Mouse (Mus musculus): ENCODE measurements at regions not wholly inside any gene's neighbourhood (a gene's known extent, or its start where the extent isn't known, plus 50 kb on each side); places are given as distances from the start of the nearest gene placed in this dataset. TPM values are rescaled to one million over a fixed set of nuclear protein-coding genes. Genes with fewer than 3 reads are reported as not detected.
"Not testable (repeated sequence)": the region's sequence is repeated elsewhere in the genome, so short reads cannot be mapped to it uniquely, and the experiment has no call there.

DNA sequence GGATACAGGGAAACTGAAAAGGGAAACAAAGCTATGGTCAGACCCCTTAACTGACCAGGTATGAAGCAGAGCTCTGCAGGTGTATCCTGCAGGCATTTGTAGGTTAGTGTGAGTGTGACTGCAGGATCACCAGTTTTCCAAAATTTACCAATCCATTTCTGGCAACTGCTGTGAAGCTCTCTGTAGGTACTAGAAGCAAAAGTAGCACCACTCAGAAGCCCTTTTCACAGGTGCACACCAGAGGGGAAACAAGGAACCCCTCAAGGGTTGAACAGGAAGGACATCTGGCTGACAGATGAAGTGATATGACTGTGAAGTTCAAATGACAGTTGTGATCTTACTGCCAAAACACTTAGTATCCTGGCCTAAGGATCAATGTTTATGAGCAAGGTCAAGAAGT is 1065.5 kb downstream of the Adam6a start:
- Histone ChIP-seq H3K27me3 (ENCODE audit: low read depth, poor library complexity, severe bottlenecking) (no peaks in the 10 kb centered on the region), H3K9me3 (replicated peaks) (peaks cover 60% of the 10 kb centered on the region), H3K27ac (replicated peaks) (no peak overlapping the region), H3K4me3 (no peak overlapping the region), H3K36me3 (no peaks in the 10 kb centered on the region), H3K4me1 (no peaks in the 10 kb centered on the region)
- no peak for DNase-seq (ENCODE audit: low spot score)

GRCm38 (mm10) chr12:114612108-114612507 is 1068.4 kb downstream of the Adam6a start:
- DNase-seq (ENCODE audit: low spot score), result no peak
- WGBS, result 85% methylated on average over 2 of the region's 2 CpGs
- no peak overlapping the region for H3K27ac ChIP-seq (replicated peaks)

DNA sequence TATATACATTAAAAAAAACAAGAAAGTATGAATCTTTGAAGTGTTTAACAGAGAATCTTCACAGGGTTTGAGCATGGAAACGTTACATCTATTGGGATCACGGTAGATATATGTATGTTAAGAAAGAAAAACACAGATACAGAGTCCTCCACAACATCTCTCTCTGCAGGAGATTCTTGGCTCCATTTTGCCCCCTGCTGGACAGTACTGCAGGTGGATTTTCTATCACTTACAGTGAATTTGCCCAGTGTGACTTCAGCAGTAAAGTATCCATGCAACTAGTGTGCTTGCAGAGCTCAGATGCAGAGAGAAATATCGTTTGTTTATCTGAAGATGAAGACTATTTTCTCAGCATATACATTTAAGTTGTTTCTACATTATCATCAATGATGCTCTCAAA is 1071.5 kb downstream of the Adam6a start:
- Histone ChIP-seq H3K36me3 (no peaks in the 10 kb centered on the region), H3K27me3 (ENCODE audit: low read depth, poor library complexity, severe bottlenecking) (no peaks in the 10 kb centered on the region), H3K4me1 (no peaks in the 10 kb centered on the region), H3K27ac (replicated peaks) (no peak overlapping the region), H3K4me3 (no peak overlapping the region), H3K9me3 (replicated peaks) (peaks cover 88% of the 10 kb centered on the region)
- no peak for DNase-seq (ENCODE audit: low spot score)
- WGBS, result 70% methylated on average over 3 of the region's 3 CpGs

More at GRCm38 (mm10) chr12:114612108-114612507, 1068.4 kb downstream of the Adam6a start:
- no peaks in the 10 kb centered on the region for H3K27me3 ChIP-seq (ENCODE audit: low read depth, poor library complexity, severe bottlenecking)
- no peak overlapping the region for H3K4me3 ChIP-seq
- H3K9me3 ChIP-seq (replicated peaks), result peaks cover 78% of the 10 kb centered on the region
- no peaks in the 10 kb centered on the region for H3K4me1 ChIP-seq
- no peaks in the 10 kb centered on the region for H3K36me3 ChIP-seq

- Histone ChIP-seq H3K4me3 (no peak overlapping the region), H3K27me3 (ENCODE audit: low read depth, poor library complexity, severe bottlenecking) (no peaks in the 10 kb centered on the region), H3K36me3 (no peaks in the 10 kb centered on the region), H3K4me1 (no peaks in the 10 kb centered on the region), H3K27ac (replicated peaks) (no peak overlapping the region), H3K9me3 (replicated peaks) (peaks cover 85% of the 10 kb centered on the region)
- 88% methylated on average over 1 of the region's 1 CpGs for WGBS
- no peak for DNase-seq (ENCODE audit: low spot score)
Observed at GRCm38 (mm10) chr12:114615712-114616111, 1072.0 kb downstream of the Adam6a start.

DNA sequence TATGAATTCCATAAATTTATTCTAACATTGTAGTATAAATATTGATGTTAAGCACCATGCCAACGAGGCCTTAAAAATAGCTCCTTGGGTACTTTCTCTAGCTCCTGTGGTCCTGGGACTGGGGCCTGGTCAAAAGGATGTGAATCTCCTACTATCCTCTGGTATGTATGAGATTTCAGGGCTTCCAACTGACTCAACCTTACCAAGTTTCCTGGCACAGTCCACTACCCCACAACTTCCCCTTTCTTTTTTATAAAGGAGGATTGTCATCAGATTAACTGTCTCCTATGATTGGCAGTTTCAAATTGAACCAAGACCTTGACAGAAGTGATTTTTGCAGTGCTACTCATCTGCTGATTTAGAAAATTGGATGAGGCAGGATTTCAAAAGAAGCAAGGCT is 1097.4 kb downstream of the Adam6a start:
- DNase-seq (ENCODE audit: low spot score), result no peak
- peaks cover 25% of the 10 kb centered on the region for H3K9me3 ChIP-seq (replicated peaks)
- no peaks in the 10 kb centered on the region for H3K27me3 ChIP-seq (ENCODE audit: low read depth, poor library complexity, severe bottlenecking)
- no peaks in the 10 kb centered on the region for H3K36me3 ChIP-seq
- H3K4me3 ChIP-seq, result no peak overlapping the region
- WGBS, result 78% methylated on average over 1 of the region's 1 CpGs
- H3K4me1 ChIP-seq, result no peaks in the 10 kb centered on the region
- no peak overlapping the region for H3K27ac ChIP-seq (replicated peaks)

DNA sequence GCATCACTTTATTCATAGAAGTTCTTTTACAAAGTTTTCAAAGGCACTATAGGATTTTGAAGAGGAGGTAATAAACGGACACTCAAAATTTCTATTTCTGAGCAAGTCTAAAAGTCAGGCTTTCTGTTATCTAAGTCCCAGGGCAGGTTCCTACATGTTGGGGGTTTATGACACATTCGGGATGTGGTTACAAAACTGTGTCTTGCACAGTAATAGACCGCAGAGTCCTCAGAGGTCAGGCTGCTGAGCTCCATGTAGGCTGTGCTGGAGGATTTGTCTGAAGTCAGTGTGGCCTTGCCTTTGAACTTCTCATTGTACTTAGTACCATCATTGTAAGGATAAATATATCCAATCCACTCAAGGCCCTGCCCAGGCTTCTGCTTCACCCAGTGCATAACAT is 1102.7 kb downstream of the Adam6a start:
- WGBS, result 85% methylated on average over 3 of the region's 3 CpGs
- no peak overlapping the region for H3K4me3 ChIP-seq
- H3K4me1 ChIP-seq, result no peaks in the 10 kb centered on the region
- peaks cover 36% of the 10 kb centered on the region for H3K9me3 ChIP-seq (replicated peaks)
- H3K36me3 ChIP-seq, result no peaks in the 10 kb centered on the region
- no peak overlapping the region for H3K27ac ChIP-seq (replicated peaks)
- H3K27me3 ChIP-seq (ENCODE audit: low read depth, poor library complexity, severe bottlenecking), result no peaks in the 10 kb centered on the region
- no peak for DNase-seq (ENCODE audit: low spot score)

DNA sequence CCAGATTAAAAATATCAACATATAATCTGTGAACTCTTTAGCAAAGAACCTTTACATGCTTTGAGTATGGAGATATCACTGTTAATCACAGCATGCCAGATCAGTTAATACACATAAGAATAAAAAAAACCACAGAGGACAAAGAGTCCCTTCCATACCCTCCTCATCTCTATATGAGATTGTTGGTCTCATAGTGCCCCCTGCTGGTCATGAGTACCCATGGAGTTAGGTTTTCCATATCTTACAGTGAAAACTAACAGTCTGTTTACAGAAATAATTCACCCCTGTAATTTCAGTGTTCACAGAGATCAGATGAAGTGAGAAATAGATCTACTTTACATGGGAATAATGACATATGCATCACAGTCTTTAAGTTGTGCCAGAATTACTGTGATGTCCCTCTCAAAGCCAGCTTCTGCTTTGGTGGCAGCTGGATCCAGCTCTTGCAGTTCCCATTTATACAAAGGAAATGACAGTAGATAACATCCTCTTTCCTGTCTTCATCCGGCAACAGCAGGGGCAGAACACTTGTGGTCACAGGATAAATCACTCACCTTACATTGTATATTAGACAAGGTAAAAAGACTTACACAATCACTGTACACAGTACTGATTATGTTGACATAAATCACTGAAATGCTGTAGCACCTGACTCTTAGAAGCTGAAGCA is 1106.9 kb downstream of the Adam6a start:
- H3K27ac ChIP-seq (replicated peaks); H3K4me3 ChIP-seq; DNase-seq (ENCODE audit: low spot score); H3K36me3 ChIP-seq; H3K27me3 ChIP-seq (ENCODE audit: low read depth, poor library complexity, severe bottlenecking); H3K4me1 ChIP-seq: not testable (repeated sequence)
- 97% methylated on average over 1 of the region's 1 CpGs for WGBS
- H3K9me3 ChIP-seq (replicated peaks), result peaks cover 30% of the 10 kb centered on the region

- 100% methylated on average over 1 of the region's 2 CpGs for WGBS
- H3K4me3 ChIP-seq, result not testable (repeated sequence)
Observed at GRCm38 (mm10) chr12:114657134-114657533, 1113.4 kb downstream of the Adam6a start.

More at GRCm38 (mm10) chr12:114657134-114657533, 1113.4 kb downstream of the Adam6a start:
- H3K4me1 ChIP-seq; H3K36me3 ChIP-seq; H3K27ac ChIP-seq (replicated peaks); H3K27me3 ChIP-seq (ENCODE audit: low read depth, poor library complexity, severe bottlenecking); DNase-seq (ENCODE audit: low spot score): not testable (repeated sequence)
- H3K9me3 ChIP-seq (replicated peaks), result peaks cover 22% of the 10 kb centered on the region

Small RNA genes in the stretch of these regions (microRNA-seq; reads per million reads assigned to microRNA genes)
- gene Mir7094-1 (not detected), gene Mir7094-2 (not detected)

Data from midbrain, embryonic 10.5 days (tissue).